Mouse (Mus musculus): Measurements from ENCODE around the gene Ablim2. TPM values are rescaled to one million over a fixed set of nuclear protein-coding genes. Genes with fewer than 3 reads are reported as not detected.

Ablim2 gene
- total and polyA plus RNA-seq, 2 experiments from 2014 or later = 30.0 to 44.6 TPM

- H3K4me1 ChIP-seq (ENCODE audit: insufficient read depth, low read length) = peaks cover 12% of the 10 kb centered on the region
- no peak overlapping the region for H3K9ac ChIP-seq (replicated peaks; ENCODE audit: low read length)
- H3K4me3 ChIP-seq (ENCODE audit: low read length) = no peak overlapping the region
- no peak overlapping the region for H3K4me2 ChIP-seq (ENCODE audit: low read depth, low read length)
- H3K27ac ChIP-seq = peak overlapping the region; percentile 64; the same call in 1 of the 2 replicates
- H3K36me3 ChIP-seq (ENCODE audit: insufficient read depth, low read length) = no peaks in the 10 kb centered on the region
- DNase-seq (ENCODE audit: low spot score) (no peak), ATAC-seq (no peak)
- no peak for TF ChIP-seq CTCF (IDR thresholded peaks at IDR 0.05; ENCODE audit: low read depth)
- no peaks in the 10 kb centered on the region for H3K9me3 ChIP-seq (ENCODE audit: low read length)
- no peaks in the 10 kb centered on the region for H3K27me3 ChIP-seq (ENCODE audit: insufficient read depth, low read length)
- 76% methylated on average over 4 of the region's 4 CpGs for WGBS
Observed at GRCm38 (mm10) chr5:35756020-35756419, 1.7 kb upstream of the Ablim2 start.

DNA sequence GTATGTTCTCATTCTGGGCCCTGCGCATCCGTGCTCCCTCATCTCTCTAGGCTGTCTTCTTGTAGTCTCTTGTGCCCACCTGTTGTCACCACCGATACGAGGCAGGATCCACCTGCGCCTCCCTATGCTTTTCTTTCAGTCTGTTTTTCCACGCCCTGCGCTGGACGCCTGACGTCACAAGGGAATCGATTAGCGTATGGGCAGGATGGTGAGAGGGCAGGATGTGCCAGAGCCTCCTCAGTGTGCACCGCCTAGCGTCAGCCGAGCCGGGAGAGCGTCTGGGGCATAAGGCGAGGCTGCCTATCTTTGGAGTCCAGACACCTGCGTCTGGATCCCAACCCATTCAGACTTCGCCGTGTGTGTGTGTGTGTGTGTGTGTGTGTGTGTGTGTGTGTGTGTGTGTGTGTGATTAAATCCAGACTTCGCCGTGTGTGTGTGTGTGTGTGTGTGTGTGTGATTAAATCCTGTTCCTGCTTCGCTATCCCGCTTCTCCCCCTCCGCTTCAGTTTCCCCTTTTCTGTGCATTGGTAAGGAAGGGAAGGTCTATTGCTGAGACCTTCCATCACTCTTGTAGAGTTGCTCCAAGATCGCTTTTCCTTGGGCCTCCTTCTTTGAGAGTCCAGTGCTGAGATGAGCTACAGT, 562 bp upstream of the Ablim2 start:
- peak; percentile 51 for TF ChIP-seq CTCF (IDR thresholded peaks at IDR 0.05; ENCODE audit: low read depth)
- Histone ChIP-seq H3K9ac (replicated peaks; ENCODE audit: low read length) (peak overlapping the region; percentile 31; the same call in 1 of the 2 replicates), H3K4me1 (ENCODE audit: insufficient read depth, low read length) (peaks cover 12% of the 10 kb centered on the region), H3K27ac (peak overlapping the region; percentile 64), H3K4me2 (ENCODE audit: low read depth, low read length) (peak overlapping the region; percentile 90), H3K4me3 (ENCODE audit: low read length) (peak overlapping the region; percentile 66), H3K27me3 (ENCODE audit: insufficient read depth, low read length) (no peaks in the 10 kb centered on the region), H3K36me3 (ENCODE audit: insufficient read depth, low read length) (no peaks in the 10 kb centered on the region), H3K9me3 (ENCODE audit: low read length) (no peaks in the 10 kb centered on the region)
- 7% methylated on average over 25 of the region's 26 CpGs for WGBS
- DNase-seq (ENCODE audit: low spot score) = peak; percentile 75
- peak; percentile 44 for ATAC-seq

GRCm38 (mm10) chr5:35758081-35759053, 687 bp downstream of the Ablim2 start:
- Histone ChIP-seq H3K27me3 (ENCODE audit: insufficient read depth, low read length) (no peaks in the 10 kb centered on the region), H3K36me3 (ENCODE audit: insufficient read depth, low read length) (no peaks in the 10 kb centered on the region), H3K4me1 (ENCODE audit: insufficient read depth, low read length) (peaks cover 12% of the 10 kb centered on the region), H3K9me3 (ENCODE audit: low read length) (no peaks in the 10 kb centered on the region), H3K27ac (peak overlapping the region; percentile 75), H3K4me2 (ENCODE audit: low read depth, low read length) (peak overlapping the region; percentile 90), H3K4me3 (ENCODE audit: low read length) (peak overlapping the region; percentile 66), H3K9ac (replicated peaks; ENCODE audit: low read length) (peak overlapping the region; percentile 68)
- DNase-seq (ENCODE audit: low spot score) (peak; percentile 18), ATAC-seq (peak; percentile 16)
- WGBS = 2% methylated on average over 40 of the region's 40 CpGs
- TF ChIP-seq CTCF (IDR thresholded peaks at IDR 0.05; ENCODE audit: low read depth) = no peak

GRCm38 (mm10) chr5:35761323-35761722, 3.6 kb downstream of the Ablim2 start:
- 71% methylated on average over 5 of the region's 5 CpGs for WGBS
- no peak for ATAC-seq

DNA sequence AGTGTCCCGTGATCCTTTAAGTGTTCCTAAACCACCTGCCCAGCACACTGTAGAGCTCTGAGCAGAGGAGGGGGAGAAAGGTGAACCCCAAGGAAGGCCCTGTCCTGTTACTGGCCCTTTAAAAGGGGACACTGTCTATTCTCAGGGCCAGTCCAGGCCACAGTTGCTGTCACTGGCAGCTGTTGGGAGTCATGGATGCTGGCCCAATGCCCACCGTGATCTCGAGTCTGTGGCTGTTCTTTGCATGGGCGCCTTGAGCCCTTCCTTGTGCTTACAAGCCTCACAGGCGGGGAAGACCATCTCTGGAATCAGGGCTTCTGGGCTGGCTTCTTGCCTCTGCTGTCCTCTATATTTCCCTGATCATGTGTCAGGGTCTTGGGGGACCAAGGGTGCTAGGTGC, 4.7 kb downstream of the Ablim2 start:
- no peak overlapping the region for H3K4me3 ChIP-seq (ENCODE audit: low read length)
- 0 out of 2 replicates have a peak overlapping the region, but pooled peaks have one; percentile 17 for H3K9ac ChIP-seq (replicated peaks; ENCODE audit: low read length)
- DNase-seq (ENCODE audit: low spot score) (peak; percentile 80), ATAC-seq (no peak)
- 49% methylated on average over 5 of the region's 5 CpGs for WGBS
- no peak for TF ChIP-seq CTCF (IDR thresholded peaks at IDR 0.05; ENCODE audit: low read depth)
- peaks cover 12% of the 10 kb centered on the region for H3K4me1 ChIP-seq (ENCODE audit: insufficient read depth, low read length)
- no peak overlapping the region for H3K27ac ChIP-seq
- no peaks in the 10 kb centered on the region for H3K36me3 ChIP-seq (ENCODE audit: insufficient read depth, low read length)
- H3K27me3 ChIP-seq (ENCODE audit: insufficient read depth, low read length) = no peaks in the 10 kb centered on the region
- H3K9me3 ChIP-seq (ENCODE audit: low read length) = no peaks in the 10 kb centered on the region
- no peak overlapping the region for H3K4me2 ChIP-seq (ENCODE audit: low read depth, low read length)

More at GRCm38 (mm10) chr5:35761323-35761722, 3.6 kb downstream of the Ablim2 start:
- Histone ChIP-seq H3K9ac (replicated peaks; ENCODE audit: low read length) (no peak overlapping the region), H3K4me3 (ENCODE audit: low read length) (no peak overlapping the region), H3K9me3 (ENCODE audit: low read length) (no peaks in the 10 kb centered on the region), H3K27me3 (ENCODE audit: insufficient read depth, low read length) (no peaks in the 10 kb centered on the region), H3K27ac (no peak overlapping the region), H3K36me3 (ENCODE audit: insufficient read depth, low read length) (no peaks in the 10 kb centered on the region), H3K4me1 (ENCODE audit: insufficient read depth, low read length) (peaks cover 12% of the 10 kb centered on the region), H3K4me2 (ENCODE audit: low read depth, low read length) (no peak overlapping the region)
- peak; percentile 36 for DNase-seq (ENCODE audit: low spot score)
- TF ChIP-seq CTCF (IDR thresholded peaks at IDR 0.05; ENCODE audit: low read depth) = peak; percentile 39

DNA sequence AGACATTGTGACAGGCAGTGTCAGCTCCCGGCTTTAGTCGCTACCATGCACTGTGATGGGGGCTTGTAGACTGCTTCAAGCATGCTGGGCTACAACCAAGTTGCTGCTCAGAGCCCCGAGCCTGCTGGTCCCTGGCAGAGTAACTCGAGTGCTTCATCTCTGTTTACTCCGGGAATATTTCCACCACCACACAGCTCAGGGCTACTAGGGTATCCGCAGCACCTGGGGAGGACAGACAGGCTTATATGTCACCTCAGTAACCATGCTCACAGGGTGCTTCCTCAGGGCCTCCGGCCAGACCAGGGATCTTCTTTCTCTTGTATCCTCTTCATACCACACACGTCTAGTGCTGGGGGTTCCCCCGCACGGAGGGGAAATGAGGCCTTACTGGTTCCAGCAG, 5.2 kb downstream of the Ablim2 start:
- H3K9me3 ChIP-seq (ENCODE audit: low read length) = no peaks in the 10 kb centered on the region
- no peak overlapping the region for H3K4me3 ChIP-seq (ENCODE audit: low read length)
- ATAC-seq = no peak
- no peak overlapping the region for H3K4me2 ChIP-seq (ENCODE audit: low read depth, low read length)
- 67% methylated on average over 10 of the region's 10 CpGs for WGBS
- no peaks in the 10 kb centered on the region for H3K27me3 ChIP-seq (ENCODE audit: insufficient read depth, low read length)
- peaks cover 12% of the 10 kb centered on the region for H3K4me1 ChIP-seq (ENCODE audit: insufficient read depth, low read length)
- TF ChIP-seq CTCF (IDR thresholded peaks at IDR 0.05; ENCODE audit: low read depth) = no peak
- H3K27ac ChIP-seq = no peak overlapping the region
- H3K36me3 ChIP-seq (ENCODE audit: insufficient read depth, low read length) = no peaks in the 10 kb centered on the region
- 0 out of 2 replicates have a peak overlapping the region, but pooled peaks have one; percentile 17 for H3K9ac ChIP-seq (replicated peaks; ENCODE audit: low read length)
- DNase-seq (ENCODE audit: low spot score) = no peak

Data from hindbrain, postnatal 0 days (tissue).